Mouse (Mus musculus): ENCODE data around the gene Cenpe.

The Cenpe gene

GRCm38 (mm10) chr3:135280669-135281415, 68.5 kb downstream of the Cenpe start, which contains the start of gene Bdh2:
Gene Bdh2 (plus strand): TSS chr3:135281221.
- peak; percentile 87 for DNase-seq (ENCODE audit: low read depth, low spot score)

- DNase-seq (ENCODE audit: low read depth, low spot score): no peak
These were observed 69.4 kb downstream of the Cenpe start for GRCm38 (mm10) chr3:135281701-135282100.

DNA sequence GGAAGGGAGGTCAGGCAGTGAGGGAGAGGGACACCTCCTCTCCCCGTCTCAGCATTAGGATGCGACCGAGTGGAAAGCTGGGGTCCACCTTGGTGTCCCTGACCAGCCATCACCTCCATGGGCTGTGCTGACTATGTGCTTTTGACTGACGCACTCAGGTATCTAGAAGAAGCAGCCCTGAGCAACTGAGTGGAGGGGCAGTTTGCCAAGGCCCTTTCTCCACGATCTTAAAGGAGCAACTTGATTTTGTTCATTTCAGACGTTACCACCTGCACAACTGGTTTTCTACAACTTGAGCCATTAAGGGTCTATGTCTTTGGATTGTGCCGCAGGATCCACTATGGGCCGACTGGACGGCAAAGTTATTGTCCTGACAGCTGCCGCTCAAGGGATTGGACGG, 72.9 kb downstream of the Cenpe start:
- DNase-seq (ENCODE audit: low read depth, low spot score): no peak

DNA sequence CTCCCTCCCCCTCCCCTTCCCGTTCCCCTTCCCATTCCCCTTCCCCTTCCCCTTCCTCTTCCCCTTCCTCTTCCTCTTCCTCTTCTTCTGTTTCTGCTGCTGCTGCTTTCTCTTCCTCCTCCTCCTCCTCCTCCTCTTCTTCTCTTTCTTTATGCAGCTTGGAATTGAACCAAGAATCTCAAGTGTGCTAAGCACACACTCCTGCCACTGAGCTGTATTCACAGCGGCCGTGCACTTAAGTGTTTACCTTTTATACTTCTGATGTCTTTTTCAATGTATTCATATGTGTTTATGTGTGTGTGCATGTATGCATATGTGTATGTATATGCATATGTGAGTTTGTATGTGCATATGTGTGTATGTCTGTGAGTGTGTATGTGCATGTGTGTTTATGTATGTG, 73.5 kb downstream of the Cenpe start:
- DNase-seq (ENCODE audit: low read depth, low spot score): no peak

DNA sequence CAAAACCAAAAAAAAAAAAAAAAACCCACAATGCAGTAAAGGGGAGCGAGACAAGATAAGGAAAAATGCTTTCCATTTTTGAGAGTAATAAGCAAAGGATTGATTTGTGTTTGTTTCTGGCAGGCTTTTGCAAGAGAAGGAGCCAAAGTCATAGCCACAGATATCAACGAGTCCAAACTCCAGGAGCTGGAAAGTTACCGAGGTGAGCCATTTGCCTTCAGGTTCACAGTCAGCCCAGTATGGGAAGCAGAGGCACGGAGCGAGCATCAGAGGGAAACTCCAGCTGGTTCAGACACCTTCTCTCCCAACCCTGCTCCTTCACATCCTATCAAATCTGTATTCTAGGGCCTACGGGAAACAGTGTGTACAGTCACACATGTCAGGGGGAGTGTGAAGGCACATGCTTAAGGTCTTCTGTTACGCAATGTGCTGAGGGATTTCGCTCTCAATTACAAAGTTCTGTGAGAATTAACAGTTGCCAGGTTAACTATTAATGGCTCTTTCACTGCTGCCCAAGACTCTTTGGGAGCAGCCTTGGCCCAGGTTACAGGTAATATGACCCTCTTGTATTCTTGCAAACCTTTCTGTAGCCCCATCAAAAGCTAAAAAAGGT, 75.9 kb downstream of the Cenpe start:
- no peak for DNase-seq (ENCODE audit: low read depth, low spot score)

- no peak for DNase-seq (ENCODE audit: low read depth, low spot score)
These were observed 76.8 kb downstream of the Cenpe start for GRCm38 (mm10) chr3:135289148-135289547.

- DNase-seq (ENCODE audit: low read depth, low spot score): peak; percentile 81
These were observed 78.0 kb downstream of the Cenpe start for GRCm38 (mm10) chr3:135290249-135290894.

DNA sequence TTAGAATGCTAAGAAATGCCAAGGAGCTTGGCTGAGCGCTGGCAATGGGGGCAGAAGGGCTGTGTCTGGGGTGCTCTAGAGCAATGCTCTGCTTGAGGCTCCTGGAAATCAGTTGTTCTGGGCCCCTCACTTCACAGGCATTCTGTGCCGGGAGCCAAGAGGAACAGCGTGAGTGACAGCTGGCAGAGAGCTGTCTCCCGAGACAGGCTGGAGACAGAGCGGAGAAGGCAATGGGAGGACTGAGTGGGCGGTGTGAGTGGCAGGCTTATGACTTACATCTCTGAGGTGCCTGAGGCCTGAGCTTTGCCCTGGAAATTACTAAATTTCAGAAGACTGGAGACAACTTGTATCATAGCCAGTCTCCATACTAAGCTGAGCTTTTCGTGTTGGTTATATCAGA, 81.4 kb downstream of the Cenpe start:
- peak; percentile 54 for DNase-seq (ENCODE audit: low read depth, low spot score)

GRCm38 (mm10) chr3:135295559-135295958, 83.2 kb downstream of the Cenpe start:
- no peak for DNase-seq (ENCODE audit: low read depth, low spot score)

GRCm38 (mm10) chr3:135298560-135298959, 86.2 kb downstream of the Cenpe start:
- peak; percentile 79 for DNase-seq (ENCODE audit: low read depth, low spot score)

DNA sequence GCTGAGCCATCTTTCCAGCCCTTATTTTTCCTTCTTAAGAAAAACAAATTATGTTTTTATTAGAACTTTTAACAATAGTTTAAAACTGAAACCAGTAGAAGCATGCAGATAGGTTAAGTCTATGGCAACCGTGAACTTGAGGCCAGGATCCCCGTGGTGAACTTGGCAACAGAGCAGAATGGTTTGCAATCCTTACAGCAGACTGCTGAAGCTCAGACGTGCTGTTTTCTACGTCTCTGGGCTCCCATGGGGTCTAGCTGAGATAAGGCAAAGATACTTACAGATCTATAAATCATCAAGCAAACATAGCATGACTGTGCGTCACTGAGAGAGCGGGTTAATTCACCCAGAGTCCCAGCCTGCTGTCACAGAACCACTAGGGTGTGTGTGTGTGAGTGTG, 87.7 kb downstream of the Cenpe start:
- no peak for DNase-seq (ENCODE audit: low read depth, low spot score)

DNA sequence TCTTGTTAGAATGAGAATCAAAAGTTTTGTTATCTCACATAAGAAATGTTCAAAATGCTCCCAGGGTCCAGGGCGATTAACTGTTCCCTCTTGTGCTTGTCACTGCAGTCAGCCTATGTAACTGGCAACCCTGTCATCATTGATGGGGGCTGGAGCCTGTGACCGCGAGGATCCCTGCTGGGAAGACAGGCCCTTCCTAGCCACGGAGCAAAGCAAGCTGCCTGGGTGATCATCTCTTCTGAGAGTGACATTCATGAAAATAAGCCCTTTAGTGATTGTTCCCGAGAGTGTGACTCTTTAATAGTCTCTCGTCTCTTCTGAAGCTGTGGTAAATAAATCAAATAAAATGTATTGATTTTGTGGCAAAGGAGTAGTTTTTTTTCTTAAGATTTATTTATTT, 91.7 kb downstream of the Cenpe start:
- no peak for DNase-seq (ENCODE audit: low read depth, low spot score)

- DNase-seq (ENCODE audit: low read depth, low spot score): no peak
These were observed 92.2 kb downstream of the Cenpe start for GRCm38 (mm10) chr3:135304566-135304965.

DNA sequence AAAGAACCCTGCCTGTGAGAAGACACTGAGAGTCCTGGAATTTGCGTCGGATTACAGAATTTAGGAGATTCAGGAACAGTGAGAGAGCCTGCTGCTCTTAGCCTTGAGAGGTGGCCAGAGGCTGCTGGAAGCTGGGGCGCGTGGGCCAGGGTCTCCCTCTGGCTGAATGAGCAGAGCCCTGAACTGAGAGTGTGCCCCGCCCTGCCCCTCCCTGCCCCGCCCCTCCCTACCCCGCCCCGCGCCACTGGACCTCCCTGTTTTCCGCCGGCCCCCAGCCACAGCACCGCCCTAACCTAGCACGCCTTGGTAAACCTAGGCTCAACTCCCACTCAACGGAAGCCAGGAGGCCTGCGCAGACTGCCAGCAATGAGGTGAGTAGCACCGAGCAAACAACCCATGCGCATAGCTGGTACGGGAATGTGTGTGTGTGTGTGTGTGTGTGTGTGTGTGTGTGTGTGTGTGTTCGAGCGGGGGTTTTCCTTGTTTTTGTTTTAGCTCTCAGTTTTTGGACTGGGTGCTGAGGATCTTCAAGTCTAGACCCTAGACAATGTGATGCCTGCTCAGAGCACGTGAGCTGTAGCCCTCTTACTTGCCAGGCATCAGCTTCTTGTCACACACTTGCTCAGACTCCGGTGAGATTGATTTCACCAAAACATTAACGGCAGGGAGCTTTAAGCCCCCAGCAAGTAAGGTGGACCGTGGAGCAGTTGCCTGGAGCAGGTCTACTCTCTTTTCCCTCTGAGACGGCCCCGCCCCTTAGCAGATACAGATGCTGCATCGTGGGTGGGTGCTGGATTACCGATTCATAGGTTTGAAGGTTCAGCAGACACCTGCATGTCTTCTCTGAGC, 95.3 kb downstream of the Cenpe start, which contains the start of gene Slc9b2:
Slc9b2 (plus strand) TSS at position 290 of the 849 bp plus-strand sequence.
- peak; percentile 69 for DNase-seq (ENCODE audit: low read depth, low spot score)

- DNase-seq (ENCODE audit: low read depth, low spot score): no peak
These were observed 100.7 kb downstream of the Cenpe start for GRCm38 (mm10) chr3:135312916-135313491.

GRCm38 (mm10) chr3:135313727-135314126, 101.4 kb downstream of the Cenpe start:
- no peak for DNase-seq (ENCODE audit: low read depth, low spot score)

DNA sequence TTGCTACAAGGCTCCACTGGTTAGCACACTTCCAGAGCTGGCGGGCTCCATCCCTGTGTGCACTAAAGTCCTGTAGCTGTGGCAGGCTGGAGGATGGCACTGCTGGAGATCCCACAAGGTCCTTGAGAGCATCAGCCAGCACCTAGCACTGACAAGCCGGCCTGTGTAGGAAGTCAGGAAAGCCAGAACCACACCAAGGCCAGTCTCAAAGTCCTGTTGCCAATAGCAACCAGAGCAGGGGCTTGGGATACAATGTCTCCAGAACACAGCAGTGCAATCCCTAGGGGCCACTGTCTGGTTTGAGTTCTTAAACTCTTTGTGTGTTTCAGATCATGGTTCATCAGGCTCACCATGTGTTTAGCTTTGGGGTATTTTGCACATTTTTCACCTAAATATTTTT, 102.5 kb downstream of the Cenpe start:
- peak; percentile 21 for DNase-seq (ENCODE audit: low read depth, low spot score)

DNA sequence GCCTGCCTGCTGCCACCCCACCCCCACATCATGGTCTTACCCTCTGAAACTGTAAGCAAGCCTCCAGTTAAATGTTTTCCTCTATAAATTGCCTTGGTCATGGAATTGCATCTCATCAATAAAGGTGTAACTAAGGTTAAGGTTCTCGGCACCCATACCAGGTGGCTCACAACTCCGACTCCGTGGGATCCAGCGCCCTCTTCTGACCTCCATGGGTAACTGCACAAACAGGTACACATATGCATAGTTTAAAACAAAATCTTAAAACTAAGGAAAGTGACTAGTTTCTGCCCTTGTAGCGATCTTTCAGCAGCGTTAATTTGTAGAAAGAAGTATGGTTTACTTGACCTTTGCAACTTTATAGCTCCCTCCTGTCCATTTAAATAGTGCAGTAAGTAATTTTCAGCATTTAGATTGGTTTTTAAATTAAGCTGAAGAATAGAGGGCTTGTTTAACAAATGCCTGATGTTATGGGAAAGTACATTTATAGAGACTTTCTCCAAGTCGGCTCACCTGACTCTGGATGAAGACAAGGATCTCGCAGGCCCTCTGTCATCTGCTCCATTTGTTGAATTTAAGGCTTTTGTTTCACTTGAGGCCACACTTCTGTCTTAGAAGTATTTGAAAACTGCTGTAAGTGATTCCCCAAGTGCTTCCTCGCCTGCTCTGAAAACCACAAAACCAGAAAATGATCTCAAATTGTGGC, 103.5 kb downstream of the Cenpe start:
- no peak for DNase-seq (ENCODE audit: low read depth, low spot score)

- no peak for DNase-seq (ENCODE audit: low read depth, low spot score)
These were observed 106.0 kb downstream of the Cenpe start for GRCm38 (mm10) chr3:135318331-135318730.
